Mouse (Mus musculus) C3H10T1/2 (cell line): ENCODE results near the gene Selenon. TPM values are rescaled to one million over a fixed set of nuclear protein-coding genes. Genes with fewer than 3 reads are reported as not detected.

ENCODE experiments used
- polyA plus RNA-seq, 2 experiments: library from polyadenylated mRNA; unstranded; fragments of >200 nt; fragmentation: generic; extraction: Trizol; gene quantifications; one replicate each; pipeline ENCODE4 v1.2.1; 2012; ENCODE audit warnings: missing spikeins in 2 of 2

Selenon gene
- polyA plus RNA-seq = 10 to 100 TPM; 36.5 to 83.6 TPM

DNA sequence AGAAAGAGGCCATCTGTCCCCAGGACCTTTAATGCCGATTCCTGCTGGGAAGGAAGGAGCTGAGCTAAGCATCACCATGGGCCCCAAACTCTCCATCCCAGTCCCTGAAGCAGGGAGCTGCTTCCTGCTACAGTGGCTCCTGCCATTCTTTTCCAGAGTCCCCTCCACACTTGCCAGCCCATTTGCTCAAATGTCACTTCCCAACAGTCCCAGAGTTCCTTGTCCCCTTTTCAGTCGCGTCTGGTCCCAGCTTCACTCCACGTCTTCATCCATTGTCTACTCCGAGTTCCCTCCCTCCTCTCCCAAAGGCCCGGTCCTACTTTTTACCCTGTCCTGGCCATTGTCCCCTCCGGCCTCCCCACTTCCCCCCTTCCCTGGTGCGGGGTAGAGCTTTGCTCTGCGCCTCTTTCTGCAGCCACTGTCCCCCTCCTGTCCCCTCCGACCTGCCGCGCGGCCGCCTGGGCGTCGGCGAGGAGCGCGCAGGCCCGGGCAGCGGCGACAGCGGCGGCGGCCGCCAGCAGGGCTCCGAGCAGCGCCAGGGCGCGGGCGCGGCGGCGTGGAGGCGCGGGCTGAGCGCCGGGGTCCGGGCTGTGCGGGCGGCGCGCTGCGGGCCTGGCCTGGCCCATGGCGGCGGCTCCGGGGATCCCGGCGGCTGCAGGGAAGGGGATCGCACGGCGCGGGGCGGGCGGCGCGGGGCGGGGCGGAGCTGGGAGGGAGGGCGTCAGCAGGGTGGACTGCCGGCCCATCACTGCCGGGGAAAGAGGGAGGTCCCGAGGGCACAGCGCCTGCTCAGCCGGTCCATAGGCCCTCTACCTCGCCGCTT lies at the start of gene Selenon:
TSS of gene Selenon (minus strand) at position 673 of the 823 bp plus-strand sequence.

DNA sequence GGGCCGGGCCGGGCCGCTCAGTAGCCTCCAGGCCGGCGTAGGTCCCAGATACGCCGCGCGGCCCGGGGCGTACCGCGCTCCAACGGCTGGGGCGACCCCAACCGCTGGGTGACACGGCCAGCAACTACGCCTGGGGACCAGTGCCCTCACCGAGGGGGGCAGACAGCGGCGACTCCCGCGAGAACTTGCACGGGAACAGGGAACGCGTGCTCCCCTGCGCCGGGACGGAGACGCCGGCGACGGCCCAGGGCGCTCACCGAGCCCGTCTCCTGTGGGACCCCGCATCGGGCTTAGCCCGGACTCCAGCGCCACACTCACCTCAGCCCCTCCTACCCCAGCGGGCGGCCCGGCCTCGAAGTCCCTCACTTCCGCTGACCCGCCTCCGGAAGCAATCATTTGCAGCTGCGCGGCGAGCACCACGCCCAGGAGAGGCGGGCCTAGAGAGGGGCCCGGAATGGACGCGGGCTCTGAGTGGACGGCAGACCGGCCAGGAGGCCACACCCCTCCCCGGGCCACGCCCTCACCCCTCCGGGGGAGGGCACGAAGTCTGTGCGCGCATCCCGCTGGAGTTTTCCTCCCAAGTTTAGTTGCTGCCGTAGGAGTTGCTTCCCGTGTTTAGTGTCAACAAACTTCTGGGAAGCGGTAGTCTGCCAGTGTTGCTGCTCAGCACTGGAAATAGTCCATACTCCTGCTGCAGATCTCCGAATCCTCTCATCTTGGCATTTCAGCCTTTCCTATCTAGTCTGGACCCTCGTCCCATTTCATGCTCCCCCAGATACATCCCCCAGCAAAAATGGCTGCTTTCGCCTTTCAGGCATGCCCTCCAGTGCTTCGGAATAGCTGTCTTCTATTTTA lies 16.8 kb downstream of the Selenon start, which contains the start of gene Mtfr1l:
TSS of gene Mtfr1l (minus strand) at position 456 of the 855 bp plus-strand sequence.

DNA sequence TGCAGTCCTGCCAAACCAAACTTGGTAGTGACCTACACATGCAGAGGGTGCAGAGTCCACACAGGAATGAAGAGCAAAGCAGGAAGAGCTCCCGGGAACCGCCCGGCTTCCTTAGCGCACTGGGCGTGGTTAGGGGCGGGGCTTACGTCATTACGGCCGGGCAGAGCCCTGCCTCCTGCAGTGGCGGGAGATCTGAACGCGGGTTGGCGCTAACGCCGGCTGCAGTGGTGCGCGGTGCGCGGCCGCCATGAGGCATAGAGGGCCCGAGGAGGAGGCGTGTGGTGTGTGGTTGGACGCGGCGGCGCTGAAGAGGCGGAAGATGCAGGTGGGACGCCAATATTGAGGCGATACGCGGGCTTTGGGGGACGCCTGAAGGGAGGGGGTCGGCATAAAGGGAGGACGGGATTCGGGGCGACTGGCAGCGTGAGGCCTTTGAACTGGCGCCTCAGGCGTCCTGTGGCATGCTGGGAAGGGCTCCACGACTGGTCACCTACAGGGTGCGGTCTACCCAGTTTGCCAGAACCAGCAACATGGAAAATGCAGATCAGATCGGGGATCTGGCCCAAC lies 41.0 kb downstream of the Selenon start, which contains the start of gene Aunip:
TSS of gene Aunip (plus strand) at position 155 of the 567 bp plus-strand sequence.

DNA sequence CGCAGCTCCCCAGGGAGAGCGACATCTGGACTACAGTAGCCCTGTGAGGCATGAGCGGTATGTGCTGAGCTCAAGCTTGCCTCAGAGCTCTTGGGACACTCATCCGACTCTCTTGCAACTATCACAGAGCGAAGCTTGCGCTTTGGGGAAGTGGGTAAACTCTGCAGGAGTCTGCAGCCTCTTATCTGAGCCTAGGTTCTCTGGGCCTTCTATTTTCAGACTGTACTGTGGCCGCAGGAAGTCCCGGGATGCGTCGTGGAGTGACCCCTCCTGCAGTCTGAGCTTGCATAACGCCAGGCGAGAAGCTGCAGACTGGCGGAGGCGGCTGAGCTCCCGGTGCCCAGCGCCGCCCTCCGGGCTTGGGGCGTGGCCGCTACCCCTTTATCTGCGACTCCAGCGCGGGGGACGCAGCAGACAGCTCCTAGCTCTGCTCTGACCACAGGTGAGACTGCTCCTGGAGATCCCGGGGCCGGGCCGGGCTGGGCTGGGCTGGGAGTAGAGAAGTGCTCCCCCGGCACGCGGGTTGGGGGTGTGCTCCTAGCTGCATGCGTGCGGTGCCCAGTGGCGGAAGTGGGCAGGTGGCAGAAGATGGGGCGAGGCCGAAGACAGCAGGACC lies 55.3 kb downstream of the Selenon start, which contains the start of gene Paqr7:
TSS of gene Paqr7 (plus strand) at position 103 of the 616 bp plus-strand sequence.

Other genes with a start within 250 kb of the Selenon start
- under 1 TPM in 1 of 2 experiments, not detected in 1; 0.02 TPM for gene Trim63, start 237.0 kb downstream of the Selenon start, polyA plus RNA-seq
- not detected for gene Slc30a2, start 209.0 kb downstream of the Selenon start, polyA plus RNA-seq
- gene Extl1, start 168.3 kb downstream of the Selenon start, polyA plus RNA-seq = under 1 TPM; 0.04 to 0.12 TPM
- 10 to 100 TPM in 1 of 2 experiments, 1 to 10 TPM in 1; 2.8 to 18.0 TPM for gene Pafah2, start 155.8 kb downstream of the Selenon start, polyA plus RNA-seq
- 100 to 1,000 TPM; 356 to 718 TPM for gene Stmn1, start 83.8 kb downstream of the Selenon start, polyA plus RNA-seq
- under 1 TPM; 0.05 to 0.46 TPM for gene Paqr7, start 55.5 kb downstream of the Selenon start, polyA plus RNA-seq
- 1 to 10 TPM; 3.3 to 4.3 TPM for gene Aunip, start 41.2 kb downstream of the Selenon start, polyA plus RNA-seq
- 10 to 100 TPM; 32.0 to 56.6 TPM for gene Mtfr1l, start 16.8 kb downstream of the Selenon start, polyA plus RNA-seq
- gene Man1c1, start 152.1 kb upstream of the Selenon start, polyA plus RNA-seq = 10 to 100 TPM in 1 of 2 experiments, under 1 TPM in 1; 0.80 to 20.9 TPM
- gene Ldlrap1, start 215.9 kb upstream of the Selenon start, polyA plus RNA-seq = 10 to 100 TPM in 1 of 2 experiments, 1 to 10 TPM in 1; 9.8 to 16.4 TPM